Mouse (Mus musculus): Measurements from ENCODE around the gene Sorcs2. TPM values are rescaled to one million over a fixed set of nuclear protein-coding genes. Genes with fewer than 3 reads are reported as not detected.
A peak's percentile ranks its signal among the peaks of the same experiment; 100 is the strongest.

The Sorcs2 gene
- polyA plus RNA-seq, 1 experiment, result not detected

- Histone ChIP-seq H3K4me1 (ENCODE audit: control insufficient read depth, insufficient read depth, low read length) (peaks cover 10% of the 10 kb centered on the region), H3K4me3 (ENCODE audit: insufficient read depth, low read depth, low read length) (no peak overlapping the region), H3K27ac (ENCODE audit: insufficient read depth, low read depth, low read length) (no peak overlapping the region)
- TF ChIP-seq POLR2A (IDR thresholded peaks at IDR 0.05; ENCODE audit: insufficient read depth, low read depth, low read length), result no peak
- TF ChIP-seq CTCF (IDR thresholded peaks at IDR 0.05; ENCODE audit: insufficient read depth, low read depth, low read length), result no peak
- WGBS, result 68% methylated on average over 4 of the region's 4 CpGs
These were observed 177.8 kb downstream of the Sorcs2 start for GRCm38 (mm10) chr5:36220105-36220504.

GRCm38 (mm10) chr5:36213310-36213709, 184.6 kb downstream of the Sorcs2 start:
- H3K27ac ChIP-seq (ENCODE audit: insufficient read depth, low read depth, low read length), result no peak overlapping the region
- H3K4me1 ChIP-seq (ENCODE audit: control insufficient read depth, insufficient read depth, low read length), result peaks cover 13% of the 10 kb centered on the region
- no peak overlapping the region for H3K4me3 ChIP-seq (ENCODE audit: insufficient read depth, low read depth, low read length)
- TF ChIP-seq CTCF (IDR thresholded peaks at IDR 0.05; ENCODE audit: insufficient read depth, low read depth, low read length), result peak; percentile 34; the same call in 1 of the 2 replicates
- TF ChIP-seq POLR2A (IDR thresholded peaks at IDR 0.05; ENCODE audit: insufficient read depth, low read depth, low read length), result no peak
- 36% methylated on average over 10 of the region's 10 CpGs for WGBS

GRCm38 (mm10) chr5:36208803-36209202, 189.1 kb downstream of the Sorcs2 start:
- TF ChIP-seq CTCF (IDR thresholded peaks at IDR 0.05; ENCODE audit: insufficient read depth, low read depth, low read length) (no peak), POLR2A (IDR thresholded peaks at IDR 0.05; ENCODE audit: insufficient read depth, low read depth, low read length) (no peak)
- no peak overlapping the region for H3K27ac ChIP-seq (ENCODE audit: insufficient read depth, low read depth, low read length)
- peaks cover 22% of the 10 kb centered on the region for H3K4me1 ChIP-seq (ENCODE audit: control insufficient read depth, insufficient read depth, low read length)
- 94% methylated on average over 3 of the region's 3 CpGs for WGBS
- no peak overlapping the region for H3K4me3 ChIP-seq (ENCODE audit: insufficient read depth, low read depth, low read length)

- H3K27ac ChIP-seq (ENCODE audit: insufficient read depth, low read depth, low read length), result no peak overlapping the region
- TF ChIP-seq CTCF (IDR thresholded peaks at IDR 0.05; ENCODE audit: insufficient read depth, low read depth, low read length) (no peak), POLR2A (IDR thresholded peaks at IDR 0.05; ENCODE audit: insufficient read depth, low read depth, low read length) (no peak)
- no peak overlapping the region for H3K4me3 ChIP-seq (ENCODE audit: insufficient read depth, low read depth, low read length)
- H3K4me1 ChIP-seq (ENCODE audit: control insufficient read depth, insufficient read depth, low read length), result peaks cover 26% of the 10 kb centered on the region
- 76% methylated on average over 11 of the region's 11 CpGs for WGBS
These were observed 192.5 kb downstream of the Sorcs2 start for GRCm38 (mm10) chr5:36205397-36205796.

- peaks cover 26% of the 10 kb centered on the region for H3K4me1 ChIP-seq (ENCODE audit: control insufficient read depth, insufficient read depth, low read length)
- TF ChIP-seq POLR2A (IDR thresholded peaks at IDR 0.05; ENCODE audit: insufficient read depth, low read depth, low read length) (no peak), CTCF (IDR thresholded peaks at IDR 0.05; ENCODE audit: insufficient read depth, low read depth, low read length) (no peak)
- H3K27ac ChIP-seq (ENCODE audit: insufficient read depth, low read depth, low read length), result no peak within 1 kb of the TSS
- no peak within 1 kb of the TSS for H3K4me3 ChIP-seq (ENCODE audit: insufficient read depth, low read depth, low read length)
- WGBS, result 74% methylated on average over 10 of the region's 10 CpGs
These were observed 194.0 kb downstream of the Sorcs2 start, which contains the start of gene Psapl1 for GRCm38 (mm10) chr5:36203916-36204315. TSS of gene Psapl1 (plus strand) at chr5:36204021.

- Histone ChIP-seq H3K4me1 (ENCODE audit: control insufficient read depth, insufficient read depth, low read length) (peaks cover 26% of the 10 kb centered on the region), H3K4me3 (ENCODE audit: insufficient read depth, low read depth, low read length) (no peak overlapping the region), H3K27ac (ENCODE audit: insufficient read depth, low read depth, low read length) (no peak overlapping the region)
- TF ChIP-seq CTCF (IDR thresholded peaks at IDR 0.05; ENCODE audit: insufficient read depth, low read depth, low read length) (no peak), POLR2A (IDR thresholded peaks at IDR 0.05; ENCODE audit: insufficient read depth, low read depth, low read length) (no peak)
- 71% methylated on average over 5 of the region's 5 CpGs for WGBS
These were observed 194.5 kb downstream of the Sorcs2 start for GRCm38 (mm10) chr5:36203421-36203820.

- no peak for TF ChIP-seq POLR2A (IDR thresholded peaks at IDR 0.05; ENCODE audit: insufficient read depth, low read depth, low read length)
- TF ChIP-seq CTCF (IDR thresholded peaks at IDR 0.05; ENCODE audit: insufficient read depth, low read depth, low read length), result no peak
- WGBS, result 62% methylated on average over 5 of the region's 5 CpGs
- no peak overlapping the region for H3K27ac ChIP-seq (ENCODE audit: insufficient read depth, low read depth, low read length)
These were observed 195.2 kb downstream of the Sorcs2 start for GRCm38 (mm10) chr5:36202781-36203180.

GRCm38 (mm10) chr5:36199519-36199918, 198.4 kb downstream of the Sorcs2 start:
- WGBS, result 76% methylated on average over 1 of the region's 1 CpGs
- H3K4me3 ChIP-seq (ENCODE audit: insufficient read depth, low read depth, low read length), result no peak overlapping the region

More at GRCm38 (mm10) chr5:36202781-36203180, 195.2 kb downstream of the Sorcs2 start:
- Histone ChIP-seq H3K4me3 (ENCODE audit: insufficient read depth, low read depth, low read length) (no peak overlapping the region), H3K4me1 (ENCODE audit: control insufficient read depth, insufficient read depth, low read length) (peaks cover 26% of the 10 kb centered on the region)

GRCm38 (mm10) chr5:36195436-36195835, 202.5 kb downstream of the Sorcs2 start:
- 87% methylated on average over 4 of the region's 4 CpGs for WGBS

More at GRCm38 (mm10) chr5:36199519-36199918, 198.4 kb downstream of the Sorcs2 start:
- peaks cover 36% of the 10 kb centered on the region for H3K4me1 ChIP-seq (ENCODE audit: control insufficient read depth, insufficient read depth, low read length)
- H3K27ac ChIP-seq (ENCODE audit: insufficient read depth, low read depth, low read length), result no peak overlapping the region
- TF ChIP-seq POLR2A (IDR thresholded peaks at IDR 0.05; ENCODE audit: insufficient read depth, low read depth, low read length) (no peak), CTCF (IDR thresholded peaks at IDR 0.05; ENCODE audit: insufficient read depth, low read depth, low read length) (no peak)

More at GRCm38 (mm10) chr5:36195436-36195835, 202.5 kb downstream of the Sorcs2 start:
- no peak for TF ChIP-seq POLR2A (IDR thresholded peaks at IDR 0.05; ENCODE audit: insufficient read depth, low read depth, low read length)
- no peak for TF ChIP-seq CTCF (IDR thresholded peaks at IDR 0.05; ENCODE audit: insufficient read depth, low read depth, low read length)
- Histone ChIP-seq H3K4me1 (ENCODE audit: control insufficient read depth, insufficient read depth, low read length) (peaks cover 21% of the 10 kb centered on the region), H3K4me3 (ENCODE audit: insufficient read depth, low read depth, low read length) (no peak overlapping the region), H3K27ac (ENCODE audit: insufficient read depth, low read depth, low read length) (no peak overlapping the region)

Data from olfactory bulb, adult 2 months (tissue).